Mouse (Mus musculus): ENCODE data around the gene Ank3.
A peak's percentile ranks its signal among the peaks of the same experiment; 100 is the strongest.

Gene Ank3

GRCm38 (mm10) chr10:69616953-69617352 is 218.4 kb downstream of the Ank3 start:
- no peak for DNase-seq (ENCODE audit: low spot score in 2 of 2)

DNA sequence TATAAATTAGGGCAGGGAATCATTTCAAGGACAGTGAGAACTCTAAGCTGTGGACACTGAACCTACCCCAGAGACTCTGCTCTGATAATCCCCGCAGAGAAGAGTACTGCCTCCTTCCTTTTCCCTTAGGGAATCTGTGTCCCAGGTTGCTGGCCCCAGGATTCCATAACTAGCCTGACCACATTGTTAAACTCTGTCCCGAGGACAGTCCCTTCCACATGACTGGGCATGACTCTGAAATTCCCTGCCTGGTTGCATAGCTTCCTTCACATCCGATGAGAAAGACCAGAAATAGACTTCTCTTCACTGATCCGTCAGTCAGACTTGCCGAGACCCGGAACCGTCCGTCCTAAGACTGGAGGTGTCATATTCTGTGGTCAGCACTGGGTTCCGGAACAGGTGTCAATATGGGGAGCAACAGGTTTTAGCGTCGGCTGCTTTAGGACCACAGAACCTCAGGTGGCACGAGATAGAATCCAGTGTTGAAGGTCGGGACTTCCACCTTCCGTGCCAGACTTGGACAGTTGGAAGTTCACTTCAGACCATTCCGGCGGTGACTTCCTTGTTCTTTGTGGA is 219.1 kb downstream of the Ank3 start:
- no peak for DNase-seq (ENCODE audit: low spot score in 2 of 2)

- peak in 1 of 2 experiments; percentile 40 for DNase-seq (ENCODE audit: low spot score in 2 of 2)
Measured at GRCm38 (mm10) chr10:69620692-69621382, 222.3 kb downstream of the Ank3 start.

GRCm38 (mm10) chr10:69627767-69628166 is 229.2 kb downstream of the Ank3 start:
- DNase-seq (ENCODE audit: low spot score in 2 of 2), result no peak

GRCm38 (mm10) chr10:69628743-69629142 is 230.2 kb downstream of the Ank3 start:
- DNase-seq (ENCODE audit: low spot score in 2 of 2), result no peak

GRCm38 (mm10) chr10:69630802-69631388 is 232.3 kb downstream of the Ank3 start:
- DNase-seq (ENCODE audit: low spot score in 2 of 2), result no peak

GRCm38 (mm10) chr10:69632885-69633284 is 234.3 kb downstream of the Ank3 start:
- DNase-seq (ENCODE audit: low spot score in 2 of 2), result no peak

- no peak for DNase-seq (ENCODE audit: low spot score in 2 of 2)
Measured at GRCm38 (mm10) chr10:69634891-69635290, 236.3 kb downstream of the Ank3 start.

DNA sequence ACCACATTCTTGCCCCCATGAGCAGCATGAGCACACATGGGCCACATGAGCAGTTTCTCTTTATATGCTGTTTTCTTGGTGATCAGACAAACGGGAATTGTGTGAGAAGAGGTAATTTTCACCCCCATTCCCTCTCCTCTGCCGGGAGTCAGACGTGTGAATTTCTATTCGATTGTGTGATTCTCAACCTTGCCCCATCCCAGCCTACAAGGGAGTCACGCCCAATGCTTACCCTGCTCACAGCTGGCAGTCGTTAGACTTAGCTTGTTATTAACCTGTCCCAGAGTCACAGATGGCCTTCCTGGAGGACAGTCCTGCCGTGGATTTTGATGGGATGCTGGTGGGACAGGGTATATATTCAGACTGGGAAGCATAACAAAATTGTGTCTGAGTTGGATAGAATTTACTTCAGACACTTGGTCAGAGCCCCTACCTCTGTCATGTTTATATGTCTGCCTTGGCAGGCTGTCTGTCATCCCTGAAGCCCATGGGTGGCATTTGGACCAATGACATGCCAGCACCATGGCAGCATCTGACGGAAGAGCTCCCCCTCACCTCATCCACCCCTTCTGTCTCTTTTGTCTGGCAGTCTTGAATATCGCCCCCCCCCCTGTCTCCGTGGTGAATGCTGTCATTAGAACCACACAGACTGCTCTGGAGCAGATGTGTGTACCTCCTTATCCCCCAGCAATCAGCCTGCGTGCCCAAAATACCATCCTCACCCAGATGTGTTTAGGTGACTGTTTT is 237.5 kb downstream of the Ank3 start:
- DNase-seq (ENCODE audit: low spot score in 2 of 2), result no peak

GRCm38 (mm10) chr10:69639138-69639537 is 240.6 kb downstream of the Ank3 start:
- no peak for DNase-seq (ENCODE audit: low spot score in 2 of 2)

- no peak for DNase-seq (ENCODE audit: low spot score in 2 of 2)
Measured at GRCm38 (mm10) chr10:69640617-69641016, 242.0 kb downstream of the Ank3 start.

DNA sequence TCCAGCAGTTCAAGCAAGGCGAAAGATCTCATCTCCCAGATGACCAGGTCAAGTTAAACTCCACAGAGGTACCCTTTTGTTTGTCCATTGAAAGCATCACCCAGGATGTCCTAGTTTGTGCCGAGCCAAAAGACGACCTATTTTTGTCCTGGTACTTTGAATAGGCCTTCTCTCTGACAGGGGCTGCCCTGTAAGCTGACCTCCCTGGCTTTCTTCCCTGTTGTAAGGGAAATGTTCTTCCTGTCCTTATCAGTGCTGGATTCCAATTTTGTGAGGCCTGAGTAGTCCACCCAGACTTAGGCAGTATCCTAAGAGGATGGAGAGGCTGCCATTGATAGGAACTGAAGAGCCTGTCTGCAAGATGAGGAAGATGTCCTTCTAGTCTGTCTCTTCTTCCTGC is 244.9 kb downstream of the Ank3 start:
- DNase-seq (ENCODE audit: low spot score in 2 of 2), result no peak

DNA sequence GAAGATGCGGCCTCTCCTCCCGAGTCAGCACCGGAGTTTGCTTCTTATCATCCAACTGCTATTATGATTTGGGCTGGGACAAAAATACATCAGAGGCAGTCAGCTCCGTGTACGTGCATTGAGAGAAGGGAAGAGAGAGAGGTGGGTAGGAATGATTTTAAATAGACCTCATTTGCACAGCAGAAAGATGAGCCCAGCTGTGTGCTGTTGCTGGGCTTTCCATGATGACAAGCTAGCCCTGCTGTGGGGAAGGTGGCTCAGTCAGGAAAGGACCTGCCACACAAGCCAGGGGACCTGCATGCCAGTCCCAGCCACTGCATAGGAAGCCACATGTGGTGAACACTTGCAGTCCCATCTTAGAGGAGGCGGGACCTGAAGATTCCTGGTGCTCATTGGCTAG is 245.4 kb downstream of the Ank3 start:
- no peak for DNase-seq (ENCODE audit: low spot score in 2 of 2)

DNA sequence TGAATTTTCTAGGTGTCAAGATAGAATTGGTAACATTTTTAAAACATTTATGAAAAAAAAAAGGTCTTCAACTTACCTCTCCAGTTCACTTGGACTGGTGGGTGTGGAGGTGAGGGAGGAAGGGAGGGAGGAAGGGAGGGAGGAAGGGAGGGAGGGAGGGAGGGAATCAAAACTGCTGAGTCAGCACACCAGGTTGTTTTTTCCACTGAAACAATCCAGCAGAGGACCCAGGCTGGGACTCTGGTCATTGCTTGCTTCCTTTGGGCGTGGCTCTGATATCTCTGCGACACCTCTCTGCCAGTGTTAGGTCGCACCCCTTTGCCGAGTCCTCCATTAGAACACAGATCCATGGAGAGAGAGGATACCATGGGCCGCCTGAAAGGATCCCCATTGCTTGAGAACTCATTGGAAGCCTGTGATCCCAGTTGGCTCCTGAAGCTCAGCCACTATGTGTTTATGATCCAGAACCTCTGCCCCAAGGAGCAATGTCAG is 246.8 kb downstream of the Ank3 start:
- DNase-seq (ENCODE audit: low spot score in 2 of 2), result no peak

GRCm38 (mm10) chr10:69645929-69646328 is 247.4 kb downstream of the Ank3 start:
- DNase-seq (ENCODE audit: low spot score in 2 of 2), result no peak

- no peak for DNase-seq (ENCODE audit: low spot score in 2 of 2)
Measured at GRCm38 (mm10) chr10:69650074-69650473, 251.5 kb downstream of the Ank3 start.

GRCm38 (mm10) chr10:69652660-69653059 is 254.1 kb downstream of the Ank3 start:
- DNase-seq (ENCODE audit: low spot score in 2 of 2), result no peak

DNA sequence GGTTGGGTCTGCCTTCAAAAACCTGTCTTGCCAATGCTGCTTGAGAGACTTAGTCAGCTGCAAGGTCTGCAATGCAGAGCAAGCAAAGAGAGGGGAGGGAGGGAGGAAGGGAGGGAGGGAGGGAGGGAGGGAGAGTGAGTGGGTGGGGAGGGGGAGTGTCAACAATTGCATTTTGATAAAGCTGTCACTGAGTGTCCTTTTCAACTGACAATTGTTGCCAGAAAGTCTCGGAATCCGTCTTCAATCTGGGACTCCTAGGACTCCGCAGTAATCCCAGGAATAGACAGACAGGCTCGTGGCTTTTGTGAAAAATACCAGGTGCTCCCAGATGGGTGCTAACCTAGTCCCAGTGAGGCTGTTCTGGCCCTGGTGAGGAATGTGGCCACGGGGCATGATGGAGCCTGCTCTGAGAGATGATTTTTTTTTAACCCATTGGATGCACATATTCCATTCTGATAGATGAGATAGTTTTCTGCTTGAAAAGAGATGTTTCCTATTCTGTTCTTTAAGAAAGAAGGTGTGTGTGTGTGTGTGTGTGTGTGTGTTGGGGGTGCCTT is 254.6 kb downstream of the Ank3 start:
- DNase-seq (ENCODE audit: low spot score in 2 of 2), result no peak

GRCm38 (mm10) chr10:69654176-69654575 is 255.6 kb downstream of the Ank3 start:
- no peak for DNase-seq (ENCODE audit: low spot score in 2 of 2)

DNA sequence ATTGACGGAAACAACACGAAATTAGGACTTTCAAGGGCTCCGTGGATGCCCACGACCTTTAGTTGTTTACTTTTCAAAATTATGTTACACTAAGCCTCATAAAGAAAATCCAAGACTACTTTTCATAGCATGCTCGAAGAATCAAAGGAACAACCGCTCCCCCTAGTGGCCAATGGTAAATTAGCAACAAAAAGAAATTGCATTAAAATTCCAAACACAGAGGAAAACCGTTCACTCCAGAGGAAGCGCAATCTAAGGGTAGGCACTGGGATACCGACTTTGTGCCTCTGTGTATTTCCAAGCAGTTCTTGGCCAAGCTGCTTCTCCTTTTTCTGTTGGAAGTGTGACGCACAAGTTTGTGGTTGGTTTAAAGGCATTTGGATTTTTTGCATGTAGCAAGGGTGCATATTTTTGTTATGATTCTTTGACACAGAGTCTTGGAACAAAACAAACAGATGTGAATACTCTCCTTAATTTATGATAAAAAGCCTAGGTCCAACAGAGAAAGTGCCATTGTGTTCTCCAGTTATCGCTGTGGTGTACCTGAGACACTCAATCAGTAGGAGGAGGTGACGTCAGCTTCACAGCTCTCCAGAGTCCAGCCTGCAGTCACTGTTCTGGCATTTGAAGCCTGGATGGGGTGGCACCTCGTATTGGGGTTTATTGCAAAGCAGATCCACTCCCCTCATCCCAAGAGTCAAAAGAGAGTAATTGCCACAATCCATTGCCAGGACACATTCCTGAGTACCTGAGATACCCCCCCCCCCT is 256.5 kb downstream of the Ank3 start:
- no peak for DNase-seq (ENCODE audit: low spot score in 2 of 2)

GRCm38 (mm10) chr10:69656321-69656720 is 257.7 kb downstream of the Ank3 start:
- no peak for DNase-seq (ENCODE audit: low spot score in 2 of 2)
